Mouse (Mus musculus) thymus, adult 18-20 months (tissue): ENCODE measurements around the gene Mical3.
"Not testable (repeated sequence)": the region's sequence is repeated elsewhere in the genome, so short reads cannot be mapped to it uniquely, and the experiment has no call there.

Source experiments
- DNase-seq, 2 experiments: peaks; one replicate each; pipeline ENCODE4 v3.0.0; 2022; ENCODE audit warnings: mixed read lengths in 2 of 2

Gene Mical3

GRCm38 (mm10) chr6:120916972-120917881 is 213.6 kb downstream of the Mical3 start:
- DNase-seq: not testable (repeated sequence)

- DNase-seq: peak; percentile 93 to 96
Observed at GRCm38 (mm10) chr6:120916074-120916971, 214.5 kb downstream of the Mical3 start, which contains the start of gene Bid. Bid (minus strand) TSS chr6:120916853.

GRCm38 (mm10) chr6:120915649-120915975 is 215.2 kb downstream of the Mical3 start:
- DNase-seq: no peak

- peak; percentile 39 to 65 for DNase-seq
Observed at GRCm38 (mm10) chr6:120914911-120915648, 215.7 kb downstream of the Mical3 start.

- DNase-seq: no peak
Observed at GRCm38 (mm10) chr6:120914533-120914910, 216.3 kb downstream of the Mical3 start.

- DNase-seq: no peak
Observed at GRCm38 (mm10) chr6:120913783-120914182, 217.0 kb downstream of the Mical3 start.

- no peak for DNase-seq
Observed at GRCm38 (mm10) chr6:120912931-120913330, 217.9 kb downstream of the Mical3 start.

GRCm38 (mm10) chr6:120911213-120912007 is 219.4 kb downstream of the Mical3 start:
- no peak for DNase-seq

- DNase-seq: no peak
Observed at GRCm38 (mm10) chr6:120909501-120909900, 221.3 kb downstream of the Mical3 start.

- not testable (repeated sequence) for DNase-seq
Observed at GRCm38 (mm10) chr6:120907876-120908597, 222.8 kb downstream of the Mical3 start.

GRCm38 (mm10) chr6:120906521-120906920 is 224.3 kb downstream of the Mical3 start:
- DNase-seq: no peak

GRCm38 (mm10) chr6:120905111-120905510 is 225.7 kb downstream of the Mical3 start:
- no peak for DNase-seq

GRCm38 (mm10) chr6:120903961-120904360 is 226.8 kb downstream of the Mical3 start:
- no peak for DNase-seq

GRCm38 (mm10) chr6:120903450-120903912 is 227.3 kb downstream of the Mical3 start:
- no peak for DNase-seq

GRCm38 (mm10) chr6:120901776-120902645 is 228.8 kb downstream of the Mical3 start:
- DNase-seq: peak in 1 of 2 experiments; percentile 30

GRCm38 (mm10) chr6:120898188-120898833 is 232.5 kb downstream of the Mical3 start:
- no peak for DNase-seq

- DNase-seq: no peak
Observed at GRCm38 (mm10) chr6:120894524-120894923, 236.3 kb downstream of the Mical3 start.

- no peak for DNase-seq
Observed at GRCm38 (mm10) chr6:120894089-120894488, 236.7 kb downstream of the Mical3 start.

- no peak for DNase-seq
Observed at GRCm38 (mm10) chr6:120886696-120887095, 244.1 kb downstream of the Mical3 start.
